Mouse (Mus musculus): ENCODE measurements around the gene Fam172a. TPM values are rescaled to one million over a fixed set of nuclear protein-coding genes. Genes with fewer than 3 reads are reported as not detected.

The Fam172a gene
- polyA plus RNA-seq, 1 experiment from 2014 or later, result 36.9 TPM

GRCm38 (mm10) chr13:78175821-78176380 is 474.1 kb downstream of the Fam172a start:
- H3K9me3 ChIP-seq, result no peaks in the 10 kb centered on the region
- no peak overlapping the region for H3K9ac ChIP-seq
- H3K4me1 ChIP-seq, result peaks cover 20% of the 10 kb centered on the region
- ATAC-seq (ENCODE audit: low FRiP score, low read depth), result no peak
- no peak overlapping the region for H3K27ac ChIP-seq
- WGBS, result 4% methylated on average over 8 of the region's 8 CpGs
- no peak overlapping the region for H3K4me2 ChIP-seq (replicated peaks)
- peaks cover 40% of the 10 kb centered on the region for H3K27me3 ChIP-seq (replicated peaks)
- H3K4me3 ChIP-seq, result no peak overlapping the region
- H3K36me3 ChIP-seq, result no peaks in the 10 kb centered on the region

- Histone ChIP-seq H3K4me1 (peaks cover 30% of the 10 kb centered on the region), H3K4me2 (replicated peaks) (no peak overlapping the region), H3K9me3 (no peaks in the 10 kb centered on the region), H3K27ac (no peak overlapping the region), H3K27me3 (replicated peaks) (peaks cover 30% of the 10 kb centered on the region), H3K36me3 (no peaks in the 10 kb centered on the region), H3K4me3 (no peak overlapping the region), H3K9ac (no peak overlapping the region)
- no peak for ATAC-seq (ENCODE audit: low FRiP score, low read depth)
- 4% methylated on average over 5 of the region's 5 CpGs for WGBS
Observed at GRCm38 (mm10) chr13:78177381-78177950, 475.6 kb downstream of the Fam172a start.

GRCm38 (mm10) chr13:78178021-78178420 is 476.2 kb downstream of the Fam172a start:
- peaks cover 25% of the 10 kb centered on the region for H3K27me3 ChIP-seq (replicated peaks)
- H3K9me3 ChIP-seq, result no peaks in the 10 kb centered on the region
- peak overlapping the region; percentile 10; the same call in 1 of the 2 replicates for H3K4me2 ChIP-seq (replicated peaks)
- no peak for ATAC-seq (ENCODE audit: low FRiP score, low read depth)
- H3K4me3 ChIP-seq, result no peak overlapping the region
- 0% methylated on average over 1 of the region's 1 CpGs for WGBS
- H3K4me1 ChIP-seq, result peaks cover 36% of the 10 kb centered on the region
- no peak overlapping the region for H3K27ac ChIP-seq
- H3K36me3 ChIP-seq, result no peaks in the 10 kb centered on the region
- no peak overlapping the region for H3K9ac ChIP-seq

- H3K4me2 ChIP-seq (replicated peaks), result peak overlapping the region; percentile 81
- no peaks in the 10 kb centered on the region for H3K36me3 ChIP-seq
- no peaks in the 10 kb centered on the region for H3K9me3 ChIP-seq
- H3K4me3 ChIP-seq, result no peak overlapping the region
- ATAC-seq (ENCODE audit: low FRiP score, low read depth), result no peak
- H3K27ac ChIP-seq, result no peak overlapping the region
- whole genome bisulfite sequencing, result 7% methylated on average over 5 of the region's 5 CpGs
- H3K27me3 ChIP-seq (replicated peaks), result peaks cover 21% of the 10 kb centered on the region
- H3K4me1 ChIP-seq, result peaks cover 41% of the 10 kb centered on the region
- no peak overlapping the region for H3K9ac ChIP-seq
Observed at GRCm38 (mm10) chr13:78178771-78179170, 476.9 kb downstream of the Fam172a start.

- peak overlapping the region; percentile 42 for H3K4me3 ChIP-seq
- H3K4me1 ChIP-seq, result peaks cover 46% of the 10 kb centered on the region
- no peak overlapping the region for H3K27ac ChIP-seq
- H3K9me3 ChIP-seq, result no peaks in the 10 kb centered on the region
- no peaks in the 10 kb centered on the region for H3K36me3 ChIP-seq
- H3K4me2 ChIP-seq (replicated peaks), result peak overlapping the region; percentile 81
- ATAC-seq (ENCODE audit: low FRiP score, low read depth), result peak; percentile 38
- 2% methylated on average over 38 of the region's 38 CpGs for WGBS
- H3K9ac ChIP-seq, result peak overlapping the region; percentile 60
- H3K27me3 ChIP-seq (replicated peaks), result peaks cover 14% of the 10 kb centered on the region
Observed at GRCm38 (mm10) chr13:78179312-78180097, 477.7 kb downstream of the Fam172a start.

- Histone ChIP-seq H3K4me2 (replicated peaks) (peak overlapping the region; percentile 81; the same call in 1 of the 2 replicates), H3K4me3 (no peak overlapping the region), H3K4me1 (peaks cover 51% of the 10 kb centered on the region), H3K36me3 (no peaks in the 10 kb centered on the region), H3K9me3 (no peaks in the 10 kb centered on the region), H3K9ac (no peak overlapping the region), H3K27ac (no peak overlapping the region), H3K27me3 (replicated peaks) (peaks cover 12% of the 10 kb centered on the region)
- WGBS, result 34% methylated on average over 3 of the region's 3 CpGs
- ATAC-seq (ENCODE audit: low FRiP score, low read depth), result no peak
Observed at GRCm38 (mm10) chr13:78180261-78180660, 478.4 kb downstream of the Fam172a start.

GRCm38 (mm10) chr13:78181071-78181929 is 479.5 kb downstream of the Fam172a start:
- no peaks in the 10 kb centered on the region for H3K36me3 ChIP-seq
- H3K27me3 ChIP-seq (replicated peaks), result peaks cover 9% of the 10 kb centered on the region; the same call in 1 of the 2 replicates
- H3K4me2 ChIP-seq (replicated peaks), result peak overlapping the region; percentile 80
- H3K9me3 ChIP-seq, result no peaks in the 10 kb centered on the region
- peak; percentile 46 for ATAC-seq (ENCODE audit: low FRiP score, low read depth)
- H3K4me1 ChIP-seq, result peaks cover 54% of the 10 kb centered on the region
- H3K9ac ChIP-seq, result peak overlapping the region; percentile 54
- peak overlapping the region; percentile 20; the same call in 1 of the 2 replicates for H3K27ac ChIP-seq
- WGBS, result under 1% methylated on average over 44 of the region's 44 CpGs
- H3K4me3 ChIP-seq, result peak overlapping the region; percentile 35

- 0 out of 2 replicates have a peak, but pooled peaks cover 8% of the 10 kb centered on the region for H3K27me3 ChIP-seq (replicated peaks)
- WGBS, result 1% methylated on average over 14 of the region's 14 CpGs
- H3K4me3 ChIP-seq, result peak overlapping the region; percentile 35
- no peaks in the 10 kb centered on the region for H3K36me3 ChIP-seq
- ATAC-seq (ENCODE audit: low FRiP score, low read depth), result peak; percentile 22; the same call in 1 of the 2 replicates
- H3K4me1 ChIP-seq, result peaks cover 54% of the 10 kb centered on the region
- H3K27ac ChIP-seq, result no peak overlapping the region; the same call in 1 of the 2 replicates
- H3K9me3 ChIP-seq, result no peaks in the 10 kb centered on the region
- H3K4me2 ChIP-seq (replicated peaks), result peak overlapping the region; percentile 80
- peak overlapping the region; percentile 33; the same call in 1 of the 2 replicates for H3K9ac ChIP-seq
Observed at GRCm38 (mm10) chr13:78181930-78182558, 480.2 kb downstream of the Fam172a start.

GRCm38 (mm10) chr13:78183004-78183403 is 481.2 kb downstream of the Fam172a start:
- H3K4me2 ChIP-seq (replicated peaks), result peak overlapping the region; percentile 80
- 0 out of 2 replicates have a peak, but pooled peaks cover 8% of the 10 kb centered on the region for H3K27me3 ChIP-seq (replicated peaks)
- H3K4me3 ChIP-seq, result peak overlapping the region; percentile 3; the same call in 1 of the 2 replicates
- ATAC-seq (ENCODE audit: low FRiP score, low read depth), result no peak
- H3K9me3 ChIP-seq, result no peaks in the 10 kb centered on the region
- H3K27ac ChIP-seq, result peak overlapping the region; percentile 20; the same call in 1 of the 2 replicates
- 0 out of 2 replicates have a peak, but pooled peaks cover 2% of the 10 kb centered on the region for H3K36me3 ChIP-seq
- WGBS, result 3% methylated on average over 5 of the region's 5 CpGs
- H3K9ac ChIP-seq, result 0 out of 2 replicates have a peak overlapping the region, but pooled peaks have one; percentile 26
- H3K4me1 ChIP-seq, result peaks cover 54% of the 10 kb centered on the region

GRCm38 (mm10) chr13:78183986-78184385 is 482.2 kb downstream of the Fam172a start:
- 0 out of 2 replicates have a peak, but pooled peaks cover 8% of the 10 kb centered on the region for H3K27me3 ChIP-seq (replicated peaks)
- H3K4me3 ChIP-seq, result no peak overlapping the region
- H3K9ac ChIP-seq, result no peak overlapping the region
- 10% methylated on average over 5 of the region's 5 CpGs for WGBS
- ATAC-seq (ENCODE audit: low FRiP score, low read depth), result peak; percentile 65
- H3K9me3 ChIP-seq, result no peaks in the 10 kb centered on the region
- H3K27ac ChIP-seq, result 0 out of 2 replicates have a peak overlapping the region, but pooled peaks have one; percentile 28
- H3K36me3 ChIP-seq, result peaks cover 8% of the 10 kb centered on the region; the same call in 1 of the 2 replicates
- H3K4me2 ChIP-seq (replicated peaks), result peak overlapping the region; percentile 80; the same call in 1 of the 2 replicates
- H3K4me1 ChIP-seq, result peaks cover 58% of the 10 kb centered on the region
